ENCODE assay signal across 7 mouse cellular contexts in the genomic region with DNA sequence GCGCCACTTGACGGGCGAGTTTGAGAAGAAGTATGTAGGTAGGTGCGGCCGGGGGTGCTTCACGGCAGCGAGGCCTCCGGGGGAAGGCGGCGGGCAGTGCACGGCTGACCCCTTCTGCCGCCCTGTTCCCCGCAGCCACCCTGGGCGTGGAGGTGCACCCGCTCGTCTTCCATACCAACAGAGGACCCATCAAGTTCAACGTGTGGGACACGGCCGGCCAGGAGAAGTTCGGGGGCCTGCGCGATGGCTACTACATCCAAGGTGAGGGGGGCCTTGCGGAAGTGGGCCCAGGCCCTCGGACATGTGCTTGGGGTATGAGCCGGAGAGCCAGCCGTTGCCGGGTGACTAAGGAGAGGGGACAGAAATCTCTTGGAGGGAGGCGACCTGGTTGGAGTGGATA. TPM values are rescaled to one million over a fixed set of nuclear protein-coding genes. Genes with fewer than 3 reads are reported as not detected.
DNase-seq lines count a peak whose midpoint lies in the region; ATAC-seq lines count a peak whose summit lies in the region.

No protein-coding gene starts in this region.

- no peaks in the 10 kb centered on the region for H3K9me3 ChIP-seq in forebrain, embryonic 14.5 days (replicated peaks; ENCODE audit: control insufficient read depth, low read length)
- no peaks in the 10 kb centered on the region for H3K9me3 ChIP-seq in kidney, embryonic 14.5 days (ENCODE audit: control insufficient read depth, low read length)

- WGBS in forebrain, embryonic 14.5 days: 9% methylated on average over 28 of the region's 28 CpGs
- 6% methylated on average over 27 of the region's 28 CpGs for WGBS in kidney, embryonic 14.5 days

- H3K27me3 ChIP-seq in forebrain, embryonic 14.5 days (replicated peaks; ENCODE audit: control insufficient read depth, insufficient read depth, low read length): no peaks in the 10 kb centered on the region
- no peaks in the 10 kb centered on the region for H3K27me3 ChIP-seq in kidney, embryonic 14.5 days (ENCODE audit: control insufficient read depth, insufficient read depth, low read length)

- peaks cover 36% of the 10 kb centered on the region for H3K36me3 ChIP-seq in forebrain, embryonic 14.5 days (ENCODE audit: control insufficient read depth, insufficient read depth, low read length)
- peaks cover 31% of the 10 kb centered on the region for H3K36me3 ChIP-seq in kidney, embryonic 14.5 days (ENCODE audit: control insufficient read depth, insufficient read depth, low read length)

- H3K9ac ChIP-seq in forebrain, embryonic 14.5 days (ENCODE audit: low read length): peak overlapping the region; percentile 96
- H3K9ac ChIP-seq in kidney, embryonic 14.5 days (ENCODE audit: low read depth, low read length): peak overlapping the region; percentile 98

- H3K4me1 ChIP-seq in forebrain, embryonic 14.5 days (ENCODE audit: control insufficient read depth, insufficient read depth, low read length): peaks cover 17% of the 10 kb centered on the region; the same call in 1 of the 2 replicates
- H3K4me1 ChIP-seq in kidney, embryonic 14.5 days (ENCODE audit: control insufficient read depth, insufficient read depth, low read length): no peaks in the 10 kb centered on the region

- peak overlapping the region; percentile 92 for H3K4me2 ChIP-seq in forebrain, embryonic 14.5 days (ENCODE audit: low read length)
- peak overlapping the region; percentile 86 for H3K4me2 ChIP-seq in kidney, embryonic 14.5 days (replicated peaks; ENCODE audit: low read depth, low read length)

- peak; percentile 58 for DNase-seq in right cerebral cortex, postnatal 10 days (ENCODE audit: low spot score in 2 of 2)
- no peak for DNase-seq in right cerebral cortex, adult 18-20 months
- peak; percentile 53 for DNase-seq in adrenal gland, postnatal 14 days
- DNase-seq in forebrain, embryonic 14.5 days (ENCODE audit: low spot score): peak; percentile 19
- DNase-seq in lung, postnatal 36 days: peak; percentile 8
- peak; percentile 63 for DNase-seq in testis, postnatal 14 days (ENCODE audit: low spot score)

- peak; percentile 4; the same call in 1 of the 2 replicates for ATAC-seq in forebrain, embryonic 14.5 days
- ATAC-seq in kidney, embryonic 14.5 days (ENCODE audit: low FRiP score, low TSS enrichment): peak; percentile 7

- H3K27ac ChIP-seq in forebrain, embryonic 14.5 days (ENCODE audit: low read depth, low read length): peak overlapping the region; percentile 97
- peak overlapping the region; percentile 96 for H3K27ac ChIP-seq in kidney, embryonic 14.5 days (ENCODE audit: low read depth, low read length)

- H3K4me3 ChIP-seq in forebrain, embryonic 14.5 days (ENCODE audit: low read depth, low read length): peak overlapping the region; percentile 94
- H3K4me3 ChIP-seq in kidney, embryonic 14.5 days (ENCODE audit: low read length): peak overlapping the region; percentile 93

RNA-seq across cellular contexts. Expression of a gene that starts 0.9 kb away (rescaled TPM):
- total RNA-seq in adrenal gland, postnatal 14 days (2021): 212 and 219 TPM in 2 replicates
- 595 and 632 TPM in 2 replicates for polyA plus RNA-seq in forebrain, embryonic 14.5 days (2014; fragmentation: Nextera tagmentation; extraction: Ambion mirVana)
- 768 and 779 TPM in 2 replicates for polyA plus RNA-seq in kidney, embryonic 14.5 days (2014; fragmentation: Nextera tagmentation; extraction: Ambion mirVana)

RNA-seq across cellular contexts. Expression of a gene that starts 12.4 kb away (rescaled TPM):
- 27.1 and 27.5 TPM in 2 replicates for total RNA-seq in adrenal gland, postnatal 14 days (2021)
- 13.9 and 16.9 TPM in 2 replicates for polyA plus RNA-seq in forebrain, embryonic 14.5 days (2014; fragmentation: Nextera tagmentation; extraction: Ambion mirVana)
- 18.1 and 29.5 TPM in 2 replicates for polyA plus RNA-seq in kidney, embryonic 14.5 days (2014; fragmentation: Nextera tagmentation; extraction: Ambion mirVana)
